Mouse (Mus musculus) MEL (cell line): Measurements from ENCODE around the gene 5730596B20Rik. TPM values are rescaled to one million over a fixed set of nuclear protein-coding genes. Genes with fewer than 3 reads are reported as not detected.

Experiments
- DNase-seq: peaks from one replicate; pipeline ENCODE4 v3.0.0; 2011; ENCODE audit warnings: low read depth, low spot score
- H3K27ac ChIP-seq: 2 replicates; pipeline ENCODE4 v1.5.1; 2012; ENCODE audit warnings: low read depth, mild to moderate bottlenecking, control low read depth, low read length, moderate library complexity; ENCODE audit not compliant: control insufficient read depth
- H3K27me3 ChIP-seq, 2 experiments: fragments of 150-350 bp in 1 of 2; sonication (generic) in 1 of 2; 2 replicates each; pipeline ENCODE4 v1.6.1; 2012; ENCODE audit warnings: low read length in 2 of 2, mild to moderate bottlenecking in 2 of 2, improper control_type of control experiment in 1 of 2, moderate library complexity in 1 of 2; ENCODE audit not compliant: insufficient read depth in 2 of 2, control insufficient read depth in 1 of 2
- H3K36me3 ChIP-seq, 2 experiments: 2 replicates each; pipeline ENCODE4 v1.6.1; 2012 to 2014; ENCODE audit warnings: low read length in 2 of 2, improper control_type of control experiment in 1 of 2, inconsistent platforms in 1 of 2, mild to moderate bottlenecking in 1 of 2; ENCODE audit not compliant: insufficient read depth in 2 of 2, control insufficient read depth in 1 of 2
- H3K4me1 ChIP-seq, 2 experiments: fragments of 150-350 bp in 1 of 2; sonication (generic) in 1 of 2; 2 replicates each; pipeline ENCODE4 v1.6.1; 2012; ENCODE audit warnings: low read length in 2 of 2, improper control_type of control experiment in 1 of 2, mild to moderate bottlenecking in 1 of 2; ENCODE audit not compliant: insufficient read depth in 2 of 2, control insufficient read depth in 1 of 2
- H3K4me3 ChIP-seq, 2 experiments: fragments of 150-350 bp in 1 of 2; sonication (generic) in 1 of 2; 2 replicates each; pipeline ENCODE4 v1.5.1; 2012; ENCODE audit warnings: low read depth in 2 of 2, low read length in 2 of 2, mild to moderate bottlenecking in 2 of 2, moderate library complexity in 2 of 2, control low read depth in 1 of 2, improper control_type of control experiment in 1 of 2; ENCODE audit not compliant: control insufficient read depth in 1 of 2, insufficient read depth in 1 of 2
- H3K79me2 ChIP-seq: 2 replicates; pipeline ENCODE4 v1.6.1; 2012; ENCODE audit warnings: mild to moderate bottlenecking, low read length, moderate library complexity; ENCODE audit not compliant: control insufficient read depth, poor library complexity, insufficient read depth
- H3K9ac ChIP-seq: 2 replicates; pipeline ENCODE4 v1.6.1; 2012; ENCODE audit warnings: low read depth, mild to moderate bottlenecking, control low read depth, low read length, moderate library complexity; ENCODE audit not compliant: control insufficient read depth, poor library complexity, severe bottlenecking
- H3K9me3 ChIP-seq: fragments of 150-350 bp; sonication (generic); replicated peaks from 2 replicates; pipeline ENCODE4 v1.6.1; 2012; ENCODE audit warnings: mild to moderate bottlenecking, low read length, improper control_type of control experiment, moderate library complexity; ENCODE audit not compliant: insufficient read depth
- BHLHE40 ChIP-seq: IDR thresholded peaks from 2 replicates; pipeline ENCODE4 v1.6.1; 2012; ENCODE audit warnings: low read depth, mild to moderate bottlenecking, inconsistent platforms, low read length, improper control_type of control experiment, borderline replicate concordance
- CHD1 ChIP-seq: IDR thresholded peaks from 2 replicates; pipeline ENCODE4 v1.6.1; 2012; ENCODE audit warnings: low read depth, mild to moderate bottlenecking, inconsistent platforms, low read length, improper control_type of control experiment
- CTCF ChIP-seq, 3 experiments: IDR thresholded peaks in 2 of 3; conservative IDR thresholded peaks in 1 of 3; 2 replicates each; pipeline ENCODE4 v1.5.1; 2011 to 2012; ENCODE audit warnings: low read length in 3 of 3, low read depth in 2 of 3, mild to moderate bottlenecking in 2 of 3, improper control_type of control experiment in 1 of 3, inconsistent platforms in 1 of 3, mixed read lengths in 1 of 3, moderate library complexity in 1 of 3; ENCODE audit not compliant: control insufficient read depth in 1 of 3, insufficient read depth in 1 of 3, poor library complexity in 1 of 3, severe bottlenecking in 1 of 3
- E2F4 ChIP-seq: IDR thresholded peaks from 2 replicates; pipeline ENCODE4 v1.6.1; 2011; ENCODE audit warnings: low read depth, low read length, improper control_type of control experiment, borderline replicate concordance
- ETS1 ChIP-seq: IDR thresholded peaks from 2 replicates; pipeline ENCODE4 v1.6.1; 2012; ENCODE audit warnings: low read depth, mild to moderate bottlenecking, inconsistent platforms, low read length, improper control_type of control experiment, moderate library complexity
- GABPA ChIP-seq: IDR thresholded peaks from 2 replicates; pipeline ENCODE4 v1.6.1; 2012; ENCODE audit warnings: low read depth, mild to moderate bottlenecking, inconsistent platforms, low read length, improper control_type of control experiment, moderate library complexity
- KAT2A ChIP-seq: conservative IDR thresholded peaks from 2 replicates; pipeline ENCODE4 v1.6.1; 2012; ENCODE audit warnings: low read depth, low read length, improper control_type of control experiment, inconsistent platforms
- MAX ChIP-seq: IDR thresholded peaks from 2 replicates; pipeline ENCODE4 v1.6.1; 2011; ENCODE audit warnings: low read length, improper control_type of control experiment
- MAZ ChIP-seq: IDR thresholded peaks from 2 replicates; pipeline ENCODE4 v1.6.1; 2012; ENCODE audit warnings: low read depth, mild to moderate bottlenecking, inconsistent platforms, low read length, improper control_type of control experiment
- MEF2A ChIP-seq: IDR thresholded peaks from 2 replicates; pipeline ENCODE4 v1.6.1; 2014; ENCODE audit warnings: low read depth, mild to moderate bottlenecking, inconsistent platforms, low read length, improper control_type of control experiment; ENCODE audit not compliant: poor library complexity, insufficient replicate concordance, severe bottlenecking; ENCODE audit errors: extremely low read depth
- MXI1 ChIP-seq: IDR thresholded peaks from 2 replicates; pipeline ENCODE4 v1.6.1; 2011; ENCODE audit warnings: mild to moderate bottlenecking, low read depth, low read length, improper control_type of control experiment
- MYB ChIP-seq: IDR thresholded peaks from 2 replicates; pipeline ENCODE4 v1.6.1; 2011; ENCODE audit warnings: mild to moderate bottlenecking, low read depth, low read length, improper control_type of control experiment
- MYC ChIP-seq: IDR thresholded peaks from 2 replicates; pipeline ENCODE4 v1.6.1; 2011; ENCODE audit warnings: low read depth, mild to moderate bottlenecking, low read length, improper control_type of control experiment, moderate library complexity
- NELFE ChIP-seq: IDR thresholded peaks from 2 replicates; pipeline ENCODE4 v1.6.1; 2011; ENCODE audit warnings: low read depth, low read length, improper control_type of control experiment
- POLR2AphosphoS2 ChIP-seq: IDR thresholded peaks from 2 replicates; pipeline ENCODE4 v1.6.1; 2011; ENCODE audit warnings: low read length, improper control_type of control experiment
- RAD21 ChIP-seq: IDR thresholded peaks from 2 replicates; pipeline ENCODE4 v1.6.1; 2011; ENCODE audit warnings: mild to moderate bottlenecking, low read depth, low read length, improper control_type of control experiment
- RCOR1 ChIP-seq: IDR thresholded peaks from 2 replicates; pipeline ENCODE4 v1.6.1; 2012; ENCODE audit warnings: low read depth, mild to moderate bottlenecking, inconsistent platforms, low read length, improper control_type of control experiment
- SMC3 ChIP-seq: IDR thresholded peaks from 2 replicates; pipeline ENCODE4 v1.6.1; 2011; ENCODE audit warnings: low read depth, low read length, improper control_type of control experiment
- TBP ChIP-seq: IDR thresholded peaks from 2 replicates; pipeline ENCODE4 v1.8.0; 2011; ENCODE audit warnings: low read depth, low read length, improper control_type of control experiment
- UBTF ChIP-seq: IDR thresholded peaks from 2 replicates; pipeline ENCODE4 v1.6.1; 2012; ENCODE audit warnings: low read depth, mild to moderate bottlenecking, inconsistent platforms, low read length, improper control_type of control experiment, moderate library complexity, borderline replicate concordance; ENCODE audit not compliant: insufficient read depth
- USF1 ChIP-seq: IDR thresholded peaks from 2 replicates; pipeline ENCODE4 v1.6.1; 2014; ENCODE audit warnings: low read depth, mild to moderate bottlenecking, inconsistent platforms, low read length, improper control_type of control experiment, moderate library complexity
- ZC3H11A ChIP-seq: IDR thresholded peaks from 2 replicates; pipeline ENCODE4 v1.6.1; 2012; ENCODE audit warnings: low read depth, mild to moderate bottlenecking, inconsistent platforms, low read length, improper control_type of control experiment
- ZKSCAN1 ChIP-seq: IDR thresholded peaks from 2 replicates; pipeline ENCODE4 v1.6.1; 2012; ENCODE audit warnings: low read depth, mild to moderate bottlenecking, inconsistent platforms, low read length, improper control_type of control experiment, moderate library complexity
- ZMIZ1 ChIP-seq: IDR thresholded peaks from 2 replicates; pipeline ENCODE4 v1.6.1; 2012; ENCODE audit warnings: low read depth, mild to moderate bottlenecking, inconsistent platforms, low read length, improper control_type of control experiment, moderate library complexity
- ZNF384 ChIP-seq: IDR thresholded peaks from 2 replicates; pipeline ENCODE4 v1.6.1; 2012; ENCODE audit warnings: low read depth, mild to moderate bottlenecking, inconsistent platforms, low read length, improper control_type of control experiment
- polyA plus RNA-seq, 2 experiments: library from polyadenylated mRNA; stranded (reverse) in 1 of 2; unstranded in 1 of 2; fragments of >175 nt in 1 of 2; fragments of >200 nt in 1 of 2; gene quantifications; 2 replicates each; pipeline versions ENCODE4 v1.2.1 to v1.2.4; 2012; ENCODE audit warnings: low replicate concordance in 2 of 2, low read depth in 1 of 2; ENCODE audit not compliant: insufficient read length in 2 of 2, insufficient read depth in 1 of 2, missing spikeins in 1 of 2
- total RNA-seq: library from RNA; depleted of rRNA; stranded (reverse); fragments of 300-350 nt; gene quantifications from 2 replicates; pipeline ENCODE4 v1.2.3, GENCODE M21; 2012

The 5730596B20Rik gene
- total and polyA plus RNA-seq, 3 experiments: not detected

DNA sequence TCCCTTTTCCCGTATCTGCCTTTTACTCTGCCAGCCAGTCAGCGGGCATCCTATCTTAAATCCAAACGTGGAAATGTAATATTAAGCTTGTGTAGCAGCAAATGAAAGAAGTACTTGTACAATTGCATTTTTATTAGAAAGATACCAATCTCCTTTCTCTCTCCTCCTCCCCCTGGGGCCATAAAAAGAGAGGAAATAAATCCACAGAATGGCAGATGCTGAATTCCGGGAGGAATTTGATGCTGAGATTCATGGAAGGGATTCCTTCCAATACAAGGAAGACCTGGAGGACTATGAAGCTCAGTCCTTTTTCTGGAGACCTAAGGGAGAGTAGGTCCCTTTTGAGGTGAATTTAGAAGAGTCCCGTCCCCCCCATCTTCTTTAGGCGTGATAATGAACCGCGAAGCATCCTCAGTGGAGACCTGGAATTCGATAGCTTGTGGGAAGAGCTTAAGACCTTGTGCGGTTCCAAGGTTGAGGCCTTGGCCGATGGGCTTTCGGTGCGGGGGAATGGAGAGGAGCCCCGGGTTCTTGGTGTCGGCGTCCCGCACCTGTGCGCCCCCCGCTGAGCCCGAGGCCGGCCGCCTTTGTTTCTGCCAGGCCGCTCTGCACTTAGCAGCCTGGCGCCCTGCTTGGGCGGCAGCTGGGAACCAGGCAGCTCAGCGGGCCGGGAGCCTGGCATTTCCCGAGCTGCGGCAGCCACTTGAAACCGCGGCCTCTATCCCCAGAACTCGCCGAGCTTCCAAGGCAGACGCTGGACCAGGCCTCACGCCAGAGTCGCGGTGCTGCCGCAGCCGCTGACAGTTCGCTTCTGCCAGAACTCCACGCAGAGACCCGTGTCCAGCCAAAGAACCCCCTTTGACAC is 8.9 kb upstream of the 5730596B20Rik start:
- no peak for TF ChIP-seq CHD1
- no peak for TF ChIP-seq USF1
- TF ChIP-seq MAX: no peak
- no peak for TF ChIP-seq TBP
- TF ChIP-seq ZKSCAN1: no peak
- no peak for TF ChIP-seq MYB
- no peak for TF ChIP-seq CTCF (IDR thresholded peaks at IDR 0.05 in 2 of 3, conservative IDR thresholded peaks at IDR 0.05 in 1 of 3; ENCODE audit: control insufficient read depth in 1 of 3, insufficient read depth in 1 of 3, low read depth in 2 of 3, low read length in 3 of 3, poor library complexity in 1 of 3, severe bottlenecking in 1 of 3)
- no peak for TF ChIP-seq MXI1
- TF ChIP-seq RCOR1: no peak
- H3K9ac ChIP-seq: no peak overlapping the region
- H3K4me1 ChIP-seq: no peaks in the 10 kb centered on the region
- no peaks in the 10 kb centered on the region for H3K27me3 ChIP-seq
- no peak overlapping the region for H3K4me3 ChIP-seq
- H3K9me3 ChIP-seq: no peaks in the 10 kb centered on the region
- no peak for DNase-seq
- H3K79me2 ChIP-seq: no peaks in the 10 kb centered on the region
- no peak overlapping the region for H3K27ac ChIP-seq
- H3K36me3 ChIP-seq: no peaks in the 10 kb centered on the region

DNA sequence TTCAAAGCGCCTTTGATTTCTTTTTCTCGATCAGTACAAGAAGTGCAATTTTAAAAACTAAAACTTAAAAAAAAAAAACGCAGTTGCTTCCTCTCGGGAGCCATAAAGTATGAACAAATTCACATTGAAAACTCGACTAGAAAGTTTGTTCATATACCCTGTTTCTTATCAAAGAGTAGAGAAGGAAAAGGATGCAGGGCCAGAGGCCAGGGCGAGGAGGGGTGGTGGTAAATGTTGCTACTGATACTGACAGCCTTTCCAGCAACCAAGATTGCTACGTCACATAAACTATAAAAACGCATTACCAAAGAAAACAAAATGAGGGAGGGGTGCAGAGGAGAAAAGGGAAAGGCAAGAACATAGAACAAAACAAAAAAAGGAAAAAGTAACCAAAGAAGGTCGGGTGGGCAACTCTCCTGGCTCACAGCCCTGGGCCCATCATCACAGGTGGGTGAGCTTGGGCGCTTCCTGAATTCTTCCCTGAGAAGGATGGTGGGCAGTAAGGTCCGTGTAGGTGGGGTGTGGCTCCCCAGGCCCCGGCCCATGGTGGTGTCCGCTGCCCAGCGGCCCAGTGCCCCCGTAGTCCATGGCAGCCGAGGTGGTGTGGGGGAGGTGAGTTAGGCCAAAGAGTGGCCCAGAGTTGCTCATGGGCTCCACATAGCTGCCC is 7.7 kb upstream of the 5730596B20Rik start:
- no peaks in the 10 kb centered on the region for H3K9me3 ChIP-seq
- H3K79me2 ChIP-seq: no peaks in the 10 kb centered on the region
- H3K27ac ChIP-seq: no peak overlapping the region

More for the DNA sequence above, 7.7 kb upstream of the 5730596B20Rik start:
- H3K4me1 ChIP-seq: no peaks in the 10 kb centered on the region
- no peak for TF ChIP-seq BHLHE40
- TF ChIP-seq SMC3: no peak
- TF ChIP-seq ETS1: no peak
- TF ChIP-seq NELFE: no peak
- no peak for TF ChIP-seq ZKSCAN1
- no peak for TF ChIP-seq GABPA
- no peak for TF ChIP-seq CTCF (IDR thresholded peaks at IDR 0.05 in 2 of 3, conservative IDR thresholded peaks at IDR 0.05 in 1 of 3; ENCODE audit: control insufficient read depth in 1 of 3, insufficient read depth in 1 of 3, low read depth in 2 of 3, low read length in 3 of 3, poor library complexity in 1 of 3, severe bottlenecking in 1 of 3)
- TF ChIP-seq MAZ: no peak
- no peak for TF ChIP-seq KAT2A
- no peak for TF ChIP-seq ZC3H11A
- no peak for TF ChIP-seq POLR2AphosphoS2
- no peak for TF ChIP-seq ZMIZ1
- TF ChIP-seq MYB: no peak
- no peak for TF ChIP-seq MEF2A
- no peak for TF ChIP-seq UBTF
- TF ChIP-seq ZNF384: no peak
- TF ChIP-seq E2F4: no peak
- no peak for TF ChIP-seq RAD21
- TF ChIP-seq MYC: no peak
- TF ChIP-seq, all 39 proteins: peak for 0
- Histone ChIP-seq H3K27me3 (no peaks in the 10 kb centered on the region), H3K4me3 (no peak overlapping the region), H3K36me3 (no peaks in the 10 kb centered on the region), H3K9ac (no peak overlapping the region)
- DNase-seq: no peak
